Mouse (Mus musculus): ENCODE data around the gene Map7d1.

DNA sequence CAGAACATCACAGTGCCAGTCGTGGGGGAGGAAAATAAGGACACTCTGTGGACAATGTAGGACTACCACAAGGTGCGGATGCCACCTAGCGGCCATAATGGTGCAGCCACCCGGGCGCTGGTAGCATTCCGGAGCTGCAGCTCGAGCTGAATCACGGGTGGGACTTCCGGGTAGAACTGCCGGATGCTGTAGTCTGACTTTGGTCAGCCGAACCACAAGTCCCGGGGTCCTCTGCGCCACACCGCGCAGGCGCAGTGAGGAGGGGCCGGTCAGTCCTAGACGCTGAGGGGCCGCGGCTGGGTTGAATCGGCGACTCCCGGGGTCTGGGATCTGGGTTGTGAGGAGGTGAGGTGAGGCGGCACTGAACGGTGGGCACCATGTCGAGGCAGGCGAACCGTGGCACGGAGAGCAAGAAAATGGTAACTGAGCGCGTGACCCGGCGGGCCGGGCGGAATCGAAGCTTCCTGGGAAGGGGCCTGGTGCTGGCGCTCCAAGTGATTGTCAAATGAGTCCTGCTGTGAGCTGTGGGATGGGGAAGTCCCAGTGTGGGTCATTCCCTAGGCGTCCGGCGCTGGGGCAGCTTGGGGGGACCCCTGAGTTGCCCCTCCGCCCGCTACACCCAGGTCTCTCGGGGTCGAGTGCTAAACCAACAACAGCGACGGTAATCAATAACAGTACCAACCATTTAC, 6.1 kb upstream of the Map7d1 start, which contains the start of gene Trappc3:
- TF ChIP-seq CTCF (IDR thresholded peaks at IDR 0.05; ENCODE audit: extremely low read depth, insufficient read length, insufficient replicate concordance, low read depth, low read length), result peak; percentile 96
- no peak for TF ChIP-seq POLR2A (IDR thresholded peaks at IDR 0.05; ENCODE audit: low read depth, low read length)

Data from small intestine, adult 2 months (tissue).